Mouse (Mus musculus): ENCODE data around the gene Thada. TPM values are rescaled to one million over a fixed set of nuclear protein-coding genes. Genes with fewer than 3 reads are reported as not detected.

Gene Thada
- total RNA-seq, 4 experiments from 2014 or later: 14.7 to 20.5 (median 16.9) TPM

DNA sequence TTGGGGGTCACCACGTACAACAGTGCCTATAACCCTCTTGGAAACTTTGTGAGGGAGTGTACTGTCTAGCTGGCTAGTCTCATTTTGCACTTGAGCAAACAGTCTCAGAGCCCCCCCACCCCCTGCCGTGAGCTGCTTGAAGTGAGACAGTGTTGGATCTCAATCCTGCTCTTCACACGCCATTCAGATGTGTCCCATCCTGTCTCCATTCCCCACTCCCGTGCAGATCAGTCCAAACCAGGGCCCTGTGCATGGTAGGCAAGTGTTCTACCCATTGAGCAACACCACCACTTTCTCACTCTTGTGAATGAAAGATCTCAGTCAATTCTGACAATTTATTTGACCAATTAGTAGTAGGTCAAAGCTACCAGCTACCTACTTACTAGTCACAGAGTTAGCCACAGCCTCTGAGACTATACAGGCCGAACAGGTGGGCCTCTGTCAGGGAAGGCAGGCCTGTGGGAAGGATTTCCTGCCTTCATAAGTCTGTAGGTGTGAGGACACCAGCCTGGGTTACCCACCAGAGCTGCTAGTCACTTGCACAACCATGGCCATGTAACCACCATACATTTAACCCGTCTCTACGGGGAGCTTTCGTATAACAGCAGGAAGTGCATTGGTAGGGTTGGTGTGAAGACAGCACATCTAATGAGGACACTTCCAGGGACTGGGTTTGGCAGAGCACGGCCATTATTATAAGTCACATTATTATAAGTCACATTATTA lies 299.7 kb downstream of the Thada start:
- no peak for DNase-seq (ENCODE audit: low spot score in 2 of 2)

- DNase-seq (ENCODE audit: low spot score in 2 of 2): no peak
These were observed 300.3 kb downstream of the Thada start for GRCm38 (mm10) chr17:84165735-84166134.

DNA sequence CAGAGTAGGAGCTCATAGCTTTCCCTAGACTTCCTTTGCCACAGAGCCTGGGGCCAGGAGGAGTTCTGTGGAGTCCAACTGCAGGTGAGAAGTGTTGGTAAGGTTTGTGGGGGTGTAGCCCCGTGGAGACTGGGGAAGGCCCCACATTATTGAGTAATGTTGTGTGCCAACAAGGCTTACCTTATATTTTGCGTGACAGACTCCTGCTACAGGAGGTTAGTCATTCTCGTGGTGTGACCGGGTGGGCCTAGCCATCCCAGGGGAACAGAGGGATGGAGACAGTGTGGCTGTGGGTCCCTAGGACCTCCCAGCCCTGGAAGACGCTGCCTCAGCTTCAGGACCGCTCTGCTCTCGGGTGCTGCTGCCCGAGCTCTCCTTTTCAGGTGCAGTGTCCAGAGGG lies 301.9 kb downstream of the Thada start:
- DNase-seq (ENCODE audit: low spot score in 2 of 2): no peak

DNA sequence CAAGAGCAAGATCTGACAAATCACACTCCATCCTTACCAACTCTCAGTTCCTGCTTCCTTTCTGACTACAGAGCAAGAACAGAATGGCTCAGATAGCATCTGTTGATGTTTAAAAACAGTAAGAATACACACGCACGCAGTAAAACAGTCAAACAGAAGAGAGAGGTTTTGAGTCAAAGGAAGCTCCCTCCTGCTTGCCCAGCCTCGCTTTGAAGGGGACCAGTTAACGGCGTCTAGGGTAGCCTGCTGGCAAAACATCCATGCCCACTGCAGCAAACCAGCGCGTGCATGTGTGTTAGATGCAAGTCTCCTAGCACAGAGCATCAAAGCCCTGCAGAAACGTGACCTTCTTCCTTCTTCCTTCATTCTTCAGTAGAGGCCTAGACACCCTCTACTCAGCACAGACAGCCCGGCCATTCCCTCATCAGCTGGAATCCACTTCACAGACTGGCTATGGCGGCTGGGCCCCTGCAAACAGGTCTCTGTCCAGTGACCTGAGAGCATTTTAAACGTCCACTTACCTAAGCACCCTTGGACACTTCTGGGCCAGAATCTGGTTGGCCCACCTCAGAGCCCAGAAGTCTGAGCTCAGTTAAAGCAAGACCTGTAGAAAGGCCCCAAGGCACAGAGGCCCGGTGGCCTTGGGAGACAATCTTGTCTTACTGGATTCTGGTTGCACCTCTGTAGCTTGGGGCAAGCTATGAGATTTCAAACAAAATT lies 302.8 kb downstream of the Thada start:
- no peak for DNase-seq (ENCODE audit: low spot score in 2 of 2)

DNA sequence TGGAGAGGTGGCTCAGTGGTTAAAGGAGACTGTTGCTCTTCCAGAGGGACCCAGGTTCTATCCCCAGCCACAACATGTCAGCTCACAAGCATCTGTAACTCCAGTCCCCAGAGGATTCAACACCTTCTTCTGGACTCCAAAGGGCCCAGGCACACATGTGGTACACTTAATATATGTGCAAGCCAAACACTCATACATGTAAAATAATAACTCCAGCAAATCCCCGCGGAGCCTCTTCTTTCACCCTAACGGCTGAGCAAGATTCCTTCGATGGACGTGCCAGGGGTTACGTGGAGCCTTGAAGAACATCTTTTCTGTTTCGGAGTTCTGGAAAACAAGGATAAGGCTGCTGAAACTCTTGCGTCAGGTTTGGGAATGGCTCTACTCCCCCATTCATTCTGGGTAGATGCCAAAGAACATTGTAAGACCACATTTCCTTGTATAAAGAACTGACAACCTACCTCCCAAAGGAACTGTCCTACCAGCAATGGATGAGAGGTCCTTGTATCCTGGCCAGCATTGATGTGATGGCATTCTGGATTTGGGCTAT lies 303.7 kb downstream of the Thada start:
- DNase-seq (ENCODE audit: low spot score in 2 of 2): no peak

- no peak for DNase-seq (ENCODE audit: low spot score in 2 of 2)
These were observed 304.7 kb downstream of the Thada start for GRCm38 (mm10) chr17:84161231-84161854.

DNA sequence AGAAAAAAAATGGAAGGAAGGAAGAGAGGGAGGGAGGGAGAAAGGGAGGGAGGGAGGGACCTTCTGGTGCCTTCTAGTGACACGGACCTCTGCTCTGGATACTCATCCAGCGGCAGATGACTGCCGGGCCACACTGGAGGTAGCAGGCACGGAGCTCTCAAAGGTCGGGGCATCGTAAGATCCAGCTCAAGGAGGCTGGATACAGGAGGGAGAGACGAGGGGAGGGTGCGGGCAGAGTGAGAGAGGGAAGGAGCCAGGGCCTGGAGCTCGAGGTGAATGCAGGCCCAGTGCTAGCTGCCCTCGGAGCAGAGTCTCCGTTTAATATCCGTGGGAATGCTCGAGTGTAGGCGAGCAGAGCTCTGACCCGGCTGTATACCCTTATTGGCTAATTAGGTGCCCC lies 307.1 kb downstream of the Thada start:
- no peak for DNase-seq (ENCODE audit: low spot score in 2 of 2)

- no peak for DNase-seq (ENCODE audit: low spot score in 2 of 2)
These were observed 307.6 kb downstream of the Thada start for GRCm38 (mm10) chr17:84158461-84158795.

GRCm38 (mm10) chr17:84157743-84158460 lies 308.1 kb downstream of the Thada start:
- DNase-seq (ENCODE audit: low spot score in 2 of 2): no peak

DNA sequence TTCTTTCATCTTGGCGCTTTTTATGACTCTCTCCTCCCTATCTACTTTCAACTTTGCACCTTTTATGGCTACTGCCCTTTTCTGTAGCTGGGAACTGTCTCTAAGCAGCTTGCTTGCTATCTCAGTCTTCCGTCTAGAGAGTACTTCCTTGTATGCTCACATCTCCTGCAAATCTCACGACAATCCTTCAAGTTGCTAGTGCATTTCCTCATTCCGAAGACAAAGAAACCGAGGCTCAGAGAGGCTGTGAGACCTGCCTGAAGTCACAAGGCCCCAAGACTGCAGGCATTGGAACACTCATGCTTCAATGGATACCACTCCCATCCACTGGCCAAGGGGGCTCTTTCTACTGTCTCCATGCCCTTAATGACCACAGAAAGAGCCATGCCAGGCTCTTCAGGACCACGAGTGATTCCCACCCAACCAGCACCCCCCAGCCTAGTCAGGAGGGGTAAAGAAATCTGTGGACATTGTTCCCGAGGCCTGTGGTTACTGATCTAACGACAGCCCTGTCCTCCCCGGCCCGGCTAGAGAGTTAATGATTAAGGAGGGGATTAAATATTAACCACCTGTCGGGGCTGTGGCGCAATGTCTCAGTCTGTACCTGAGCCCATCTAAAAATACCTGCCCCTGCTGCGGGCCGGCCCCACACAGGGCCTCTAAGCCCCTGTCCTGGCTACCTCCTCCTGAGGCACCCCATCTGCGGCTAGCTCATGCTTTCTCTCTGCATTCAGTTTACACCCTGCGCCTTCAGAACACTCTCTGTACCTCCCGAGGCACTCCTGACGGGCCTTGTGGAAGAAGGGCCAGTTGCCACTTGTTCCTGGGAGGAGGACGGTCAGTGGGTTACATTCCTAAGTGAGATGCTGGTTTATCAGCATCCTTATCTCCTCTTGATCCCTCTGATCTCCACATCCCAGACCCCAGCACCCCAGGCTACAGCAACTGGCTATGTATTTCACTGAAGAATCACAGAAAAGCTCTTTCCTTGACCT lies 309.0 kb downstream of the Thada start:
- DNase-seq (ENCODE audit: low spot score in 2 of 2): no peak

GRCm38 (mm10) chr17:84156227-84156573 lies 309.8 kb downstream of the Thada start:
- DNase-seq (ENCODE audit: low spot score in 2 of 2): no peak

GRCm38 (mm10) chr17:84155516-84156226 lies 310.3 kb downstream of the Thada start:
- no peak for DNase-seq (ENCODE audit: low spot score in 2 of 2)

DNA sequence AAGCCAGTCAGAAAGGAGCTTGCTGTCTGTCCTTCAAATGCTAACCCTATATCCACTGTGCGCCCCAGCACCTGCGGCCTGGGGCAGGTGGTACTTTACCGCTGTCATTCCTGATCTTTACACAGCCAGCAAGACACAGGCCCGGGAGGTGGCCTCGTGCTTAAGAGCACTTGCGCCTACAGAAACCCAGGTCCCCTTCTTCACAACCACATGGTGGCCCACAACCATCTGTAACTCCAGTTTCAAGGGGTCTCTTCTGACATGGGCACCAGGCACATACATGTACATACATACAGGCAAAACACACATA lies 311.0 kb downstream of the Thada start:
- no peak for DNase-seq (ENCODE audit: low spot score in 2 of 2)

DNA sequence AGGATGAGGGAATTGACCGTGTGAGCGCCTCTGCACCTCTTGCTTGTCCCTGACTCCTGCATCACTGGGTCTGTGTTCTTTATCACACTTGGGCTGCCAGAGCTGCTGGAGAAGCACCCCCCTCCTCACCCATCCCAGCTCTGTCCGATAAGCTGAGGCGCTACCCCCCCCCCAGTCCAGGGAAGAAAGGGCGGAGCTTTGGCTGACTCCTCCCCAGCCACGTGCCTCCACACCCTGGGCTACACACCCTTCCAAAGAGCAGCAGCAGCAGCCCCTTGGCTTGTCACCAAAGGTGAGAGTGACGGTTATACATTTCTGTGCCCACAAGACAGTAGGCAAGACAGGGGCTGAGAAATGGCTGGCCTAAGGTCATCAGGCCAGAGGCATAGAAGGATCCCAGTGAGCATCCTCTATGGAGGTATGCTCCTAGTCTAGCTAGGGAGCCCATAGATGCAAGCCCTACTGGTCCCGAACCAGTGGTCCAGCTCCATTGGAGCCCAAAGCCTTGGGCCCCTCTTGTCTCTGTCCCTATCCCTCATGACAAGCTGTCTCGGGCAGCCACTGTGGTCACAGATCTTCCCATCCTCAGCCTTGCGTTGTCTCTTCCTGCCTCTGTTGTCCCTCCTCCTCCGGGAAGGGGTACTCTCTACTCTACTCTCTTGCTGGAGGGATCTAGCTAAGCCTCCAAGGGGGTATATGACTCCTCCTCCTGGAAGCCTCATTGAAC lies 311.5 kb downstream of the Thada start:
- no peak for DNase-seq (ENCODE audit: low spot score in 2 of 2)

GRCm38 (mm10) chr17:84152976-84153786 lies 312.8 kb downstream of the Thada start:
- DNase-seq (ENCODE audit: low spot score in 2 of 2): no peak

GRCm38 (mm10) chr17:84152206-84152975 lies 313.6 kb downstream of the Thada start:
- no peak for DNase-seq (ENCODE audit: low spot score in 2 of 2)

DNA sequence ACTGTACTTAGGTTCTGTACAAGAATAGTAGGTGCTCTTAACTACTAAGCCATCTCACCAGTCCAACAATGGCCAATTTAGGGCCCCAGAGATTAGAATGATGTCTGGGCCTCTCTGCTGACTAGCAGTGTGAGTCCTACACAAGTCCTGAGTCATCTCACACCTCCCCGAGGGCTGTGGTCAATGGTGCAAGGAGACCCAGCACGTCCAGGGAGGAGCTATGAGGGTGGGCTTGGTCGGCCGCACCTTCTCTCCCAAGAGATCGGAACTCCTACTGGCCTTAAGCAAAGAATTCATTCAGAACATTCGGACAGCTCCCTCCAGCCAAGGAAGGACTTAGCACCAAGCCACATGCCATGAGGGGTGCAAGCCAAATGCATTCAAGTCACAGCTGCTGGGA lies 314.7 kb downstream of the Thada start:
- no peak for DNase-seq (ENCODE audit: low spot score in 2 of 2)

DNA sequence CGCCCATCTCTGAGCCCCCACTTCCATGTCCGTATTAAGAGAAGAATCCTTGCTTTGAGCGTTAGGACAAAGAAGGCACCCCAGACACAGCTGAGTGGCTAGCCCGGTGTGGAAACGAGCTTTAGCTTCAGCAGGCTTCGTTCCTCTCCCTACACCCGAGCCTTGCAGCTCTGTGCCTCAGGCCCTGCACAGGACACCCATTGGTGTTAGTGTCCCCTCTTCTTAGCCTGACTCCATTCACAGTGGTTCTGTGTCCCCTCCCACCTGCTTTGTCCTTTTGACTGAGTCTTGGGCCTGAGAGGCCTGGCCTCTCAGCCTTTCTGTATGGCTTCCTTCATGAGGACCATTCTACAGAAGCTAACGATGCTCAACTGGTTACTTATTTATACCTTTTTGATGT lies 315.7 kb downstream of the Thada start:
- no peak for DNase-seq (ENCODE audit: low spot score in 2 of 2)
